Mouse (Mus musculus) cerebellum, adult 18-20 months (tissue): Measurements from ENCODE around the gene Nfkbie.
A peak's percentile ranks its signal among the peaks of the same experiment; 100 is the strongest.

Experiments
- DNase-seq, 2 experiments: peaks; one replicate each; pipeline ENCODE4 v3.0.0; 2021

Gene Nfkbie

DNA sequence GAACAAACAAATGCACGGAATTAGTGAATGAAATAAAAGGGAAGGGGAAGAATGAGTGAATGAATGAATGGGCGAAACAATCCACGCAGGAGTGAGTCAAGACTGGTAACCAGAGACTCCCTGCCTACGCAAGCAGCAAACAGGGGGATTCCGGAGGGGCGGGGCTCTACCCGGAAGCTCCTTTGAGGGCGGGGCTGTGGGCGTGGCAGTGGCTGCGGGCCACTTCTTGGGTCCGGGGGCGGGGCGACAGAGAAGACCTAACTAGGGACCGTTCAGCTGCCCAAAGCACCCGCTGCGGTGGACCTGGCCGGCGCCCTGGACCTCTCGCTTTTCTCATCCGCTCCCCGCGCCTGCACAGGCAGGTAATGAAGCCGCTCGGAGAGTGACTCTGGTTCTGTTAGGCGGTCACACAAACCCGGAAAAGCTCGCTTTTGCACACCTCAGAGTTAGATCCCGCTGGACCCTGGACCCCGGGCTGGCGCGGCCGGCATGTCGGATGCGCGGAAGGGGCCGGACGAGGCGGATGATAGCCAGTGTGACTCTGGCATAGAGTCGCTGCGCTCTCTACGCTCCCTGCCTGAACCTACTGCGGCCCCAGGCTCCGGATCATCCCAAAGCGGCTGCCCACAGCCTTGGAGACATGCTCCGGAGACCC is at the start of gene Nfkbie:
Gene Nfkbie (plus strand): TSS at position 252 of the 655 bp plus-strand sequence.
- peak; percentile 95 for DNase-seq

DNA sequence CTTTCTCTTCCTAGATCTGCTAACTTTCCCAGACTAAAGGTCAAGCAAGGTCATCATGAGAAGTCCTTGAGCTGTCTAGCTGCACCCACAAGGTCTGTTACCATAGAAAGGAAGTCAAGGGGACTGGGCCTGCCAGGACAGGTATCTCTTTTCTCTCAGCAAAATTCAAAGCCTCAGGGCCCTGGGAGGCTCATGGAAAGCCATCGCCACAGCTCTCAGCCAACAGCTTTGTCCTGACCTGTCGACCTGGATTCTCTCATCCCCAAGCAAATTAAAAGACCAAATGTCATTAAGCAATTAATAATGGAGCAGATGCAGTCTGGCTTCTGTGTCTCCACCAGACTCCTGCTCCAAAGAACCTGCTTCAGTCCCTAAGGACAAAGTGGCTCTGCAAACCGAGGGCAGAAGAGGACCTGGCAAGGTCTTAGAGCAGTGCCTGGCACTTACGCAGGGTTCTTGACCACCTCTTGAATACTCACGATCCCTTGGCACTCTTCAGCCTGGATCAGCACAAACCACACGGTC is 49.5 kb upstream of the Nfkbie start:
- peak in 1 of 2 experiments; percentile 30 for DNase-seq

DNA sequence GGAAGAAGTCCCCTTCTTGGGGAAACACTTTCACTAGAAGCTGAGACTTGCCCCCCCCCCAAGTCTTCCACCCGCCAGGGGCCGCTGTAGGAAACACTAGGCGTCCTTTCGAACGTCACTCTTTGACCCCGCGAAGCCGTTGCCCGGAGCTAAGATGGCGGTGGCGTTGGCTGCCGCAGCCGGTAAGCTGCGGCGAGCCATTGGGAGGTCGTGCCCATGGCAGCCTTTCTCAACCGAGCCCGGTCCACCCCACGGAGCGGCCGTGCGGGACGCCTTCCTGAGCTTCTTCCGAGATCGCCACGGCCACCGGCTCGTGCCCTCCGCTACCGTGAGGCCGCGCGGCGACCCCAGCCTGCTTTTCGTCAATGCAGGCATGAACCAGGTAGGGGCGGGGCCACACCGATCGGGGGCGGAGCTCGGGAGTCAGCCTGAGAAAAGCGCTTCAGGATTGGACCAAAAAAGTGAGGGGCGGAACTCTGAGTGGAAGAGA is 48.8 kb upstream of the Nfkbie start, which contains the start of gene Aars2:
Gene Aars2 (plus strand): TSS at position 142 of the 490 bp plus-strand sequence.
- peak; percentile 95 for DNase-seq

DNA sequence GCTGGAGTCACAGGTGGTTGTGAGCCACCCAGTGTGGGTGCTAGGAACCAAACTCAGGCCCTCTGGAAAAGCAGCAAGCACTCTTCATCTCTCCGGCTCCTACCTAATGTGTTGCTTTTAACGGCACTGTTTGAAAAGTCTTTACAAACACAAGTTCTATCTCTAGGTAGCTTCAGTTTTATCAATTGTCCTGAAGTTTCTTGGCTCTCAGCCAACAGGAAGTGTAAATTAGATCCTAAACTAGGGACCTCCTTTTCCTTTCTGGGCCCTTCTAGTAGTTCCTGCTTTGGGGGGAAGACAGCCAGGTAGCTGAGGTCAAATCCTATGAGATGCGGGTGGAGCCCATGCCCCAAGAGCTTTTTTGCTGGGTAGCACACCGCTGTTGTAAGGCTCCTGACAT is 44.6 kb upstream of the Nfkbie start:
- no peak for DNase-seq

DNA sequence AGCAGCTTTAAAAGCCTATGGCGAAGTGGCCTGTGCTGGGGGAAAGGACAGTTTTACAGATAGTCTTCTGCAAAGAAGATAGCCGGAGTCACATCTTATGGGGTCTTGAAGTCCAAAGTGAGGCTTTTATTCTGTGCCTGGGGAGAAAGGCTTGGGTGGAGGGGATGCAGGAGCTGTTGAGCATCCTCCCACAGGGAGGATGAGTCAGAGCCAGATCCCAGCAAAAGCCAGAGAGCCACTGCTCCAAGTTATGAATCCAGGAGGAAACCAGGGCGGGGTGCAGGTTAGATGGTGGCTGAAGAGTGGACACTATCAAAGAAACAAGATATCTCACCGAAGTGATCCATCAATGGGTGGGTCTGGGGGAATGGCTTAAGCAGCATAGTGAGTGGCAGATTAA is 43.7 kb upstream of the Nfkbie start:
- DNase-seq: no peak

DNA sequence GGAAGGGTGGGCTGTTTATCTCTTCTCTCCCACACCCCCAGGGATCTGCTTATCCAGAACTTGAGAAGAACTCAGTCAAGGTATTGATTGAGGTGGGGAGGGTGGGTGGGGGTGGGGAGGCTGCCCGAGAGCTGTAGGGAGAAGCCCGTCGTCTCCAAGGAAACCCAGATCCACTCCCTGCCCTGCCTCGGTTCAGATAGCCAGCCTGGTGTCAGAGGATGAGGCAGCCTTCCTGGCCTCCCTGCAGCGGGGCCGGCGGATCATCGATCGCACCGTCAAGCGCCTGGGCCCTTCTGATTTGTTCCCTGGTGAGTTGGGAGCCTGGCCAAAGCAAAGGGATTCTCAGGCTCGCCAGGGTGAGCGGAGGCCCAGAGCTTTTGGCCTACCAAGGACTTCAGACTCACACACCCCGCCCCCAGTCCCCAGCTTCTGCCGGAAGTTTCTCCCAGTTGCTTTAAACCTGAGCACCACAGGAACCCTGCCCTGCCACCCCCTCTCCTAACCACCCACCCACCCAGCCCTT is 40.2 kb upstream of the Nfkbie start:
- no peak for DNase-seq

DNA sequence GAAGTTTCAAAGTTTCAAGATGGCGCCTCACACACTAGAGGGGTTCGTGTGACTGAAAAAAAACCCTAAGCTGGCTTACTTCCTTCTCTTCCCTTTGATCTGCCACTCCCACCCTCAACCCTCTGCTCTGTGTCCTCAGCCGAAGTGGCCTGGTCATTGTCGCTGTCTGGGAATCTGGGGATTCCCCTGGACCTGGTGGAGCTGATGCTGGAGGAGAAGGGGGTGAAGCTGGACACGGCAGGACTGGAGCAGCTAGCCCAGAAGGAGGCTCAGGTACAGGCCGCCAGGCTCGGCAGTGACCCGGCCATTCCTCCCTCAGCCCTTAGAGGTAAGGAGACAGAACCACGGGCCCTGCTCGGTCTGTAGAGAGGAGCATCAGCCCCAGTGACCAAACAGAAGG is 39.7 kb upstream of the Nfkbie start:
- no peak for DNase-seq

DNA sequence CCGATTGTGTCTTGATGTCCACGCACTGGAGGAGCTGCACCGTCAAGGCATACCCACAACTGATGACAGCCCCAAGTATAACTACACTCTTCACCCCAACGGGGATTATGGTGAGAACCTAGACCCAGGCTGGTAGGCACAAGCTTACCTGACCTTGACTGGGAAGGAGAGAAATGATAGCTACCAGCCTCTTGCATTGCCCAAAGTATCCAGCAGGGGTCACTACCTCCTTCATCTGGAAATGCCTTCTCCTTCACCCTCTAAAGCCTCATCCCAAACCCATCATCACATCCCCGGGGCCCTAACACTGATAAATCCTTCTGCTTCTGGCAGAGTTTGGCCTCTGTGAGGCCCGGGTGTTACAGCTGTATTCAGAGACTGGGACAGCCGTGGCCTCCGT is 39.0 kb upstream of the Nfkbie start:
- DNase-seq: peak; percentile 92 to 94

DNA sequence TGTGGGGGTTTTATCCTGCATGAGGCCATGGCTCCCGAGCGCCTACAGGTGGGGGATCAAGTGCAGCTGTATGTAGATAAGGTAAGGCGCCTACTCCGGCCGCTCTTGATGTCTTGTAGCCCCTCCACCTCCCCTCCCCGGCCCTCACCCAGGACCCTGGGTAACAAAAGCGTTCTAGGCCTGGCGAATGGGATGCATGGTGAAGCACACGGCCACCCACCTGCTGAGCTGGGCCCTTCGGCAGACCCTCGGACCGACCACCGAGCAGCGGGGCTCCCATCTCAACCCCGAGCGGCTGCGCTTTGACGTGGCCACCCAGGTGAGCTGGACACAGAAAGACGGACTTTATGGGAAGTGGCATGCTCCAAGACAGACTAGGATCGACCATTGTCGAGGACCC is 38.4 kb upstream of the Nfkbie start:
- DNase-seq: no peak

DNA sequence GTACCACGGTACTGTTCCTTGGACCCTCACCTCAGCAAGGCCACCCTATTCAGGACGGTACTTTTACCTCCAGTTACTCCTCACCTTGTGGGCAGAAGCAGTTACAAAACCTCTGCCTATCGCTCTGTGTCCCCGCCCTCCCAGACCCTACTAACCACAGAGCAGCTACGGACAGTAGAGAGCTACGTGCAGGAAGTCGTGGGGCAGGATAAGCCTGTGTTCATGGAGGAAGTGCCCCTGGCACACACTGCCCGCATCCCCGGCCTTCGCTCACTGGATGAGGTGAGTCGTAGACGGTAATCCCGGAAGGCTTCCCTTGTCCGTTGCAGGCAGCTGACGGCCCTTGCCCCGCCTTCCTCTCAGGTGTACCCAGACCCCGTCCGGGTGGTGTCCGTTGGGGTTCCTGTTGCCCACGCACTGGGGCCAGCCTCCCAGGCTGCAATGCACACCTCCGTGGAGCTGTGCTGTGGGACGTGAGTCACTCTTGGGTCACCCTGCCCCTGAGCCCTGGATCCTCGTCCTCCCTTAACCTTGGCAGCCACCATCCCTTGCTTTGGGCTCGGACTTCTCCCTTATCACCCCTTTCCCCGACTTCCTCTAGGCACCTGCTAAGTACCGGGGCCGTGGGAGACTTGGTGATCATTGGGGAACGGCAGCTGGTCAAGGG is 37.8 kb upstream of the Nfkbie start:
- no peak for DNase-seq

DNA sequence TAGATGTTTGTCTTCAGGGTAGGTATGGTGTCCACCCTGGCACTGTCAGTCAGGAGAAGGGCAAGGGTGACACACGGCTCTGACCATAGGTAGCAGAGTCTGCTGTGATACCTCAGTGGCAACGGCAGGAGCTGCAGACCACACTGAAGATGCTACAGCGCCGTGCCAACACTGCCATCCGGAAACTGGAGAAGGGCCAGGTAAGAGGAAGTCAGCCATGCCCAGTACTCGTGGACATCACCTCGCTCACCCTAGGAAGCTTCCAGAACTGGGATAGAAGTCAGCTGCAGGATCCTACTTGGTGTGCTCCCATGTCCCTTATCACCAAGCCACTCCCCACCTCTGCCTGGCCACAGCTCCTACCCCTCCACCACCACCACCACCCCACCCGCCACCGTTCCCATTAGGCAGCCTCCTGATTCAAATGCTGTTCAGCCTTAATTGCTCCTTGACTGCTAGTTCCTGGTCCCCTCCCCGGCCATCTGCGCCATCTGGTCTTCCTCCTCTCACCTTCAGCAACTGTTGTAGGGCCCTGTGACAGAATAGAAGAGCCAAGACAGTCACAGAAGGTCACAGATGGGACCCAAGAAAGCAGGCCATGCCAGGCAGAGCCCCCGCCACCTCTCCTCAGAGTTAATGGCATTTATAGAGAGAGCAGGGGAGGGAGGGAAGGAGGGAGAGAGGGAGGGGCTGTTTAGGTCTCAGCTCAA is 36.6 kb upstream of the Nfkbie start:
- DNase-seq: peak; percentile 87 to 93

DNA sequence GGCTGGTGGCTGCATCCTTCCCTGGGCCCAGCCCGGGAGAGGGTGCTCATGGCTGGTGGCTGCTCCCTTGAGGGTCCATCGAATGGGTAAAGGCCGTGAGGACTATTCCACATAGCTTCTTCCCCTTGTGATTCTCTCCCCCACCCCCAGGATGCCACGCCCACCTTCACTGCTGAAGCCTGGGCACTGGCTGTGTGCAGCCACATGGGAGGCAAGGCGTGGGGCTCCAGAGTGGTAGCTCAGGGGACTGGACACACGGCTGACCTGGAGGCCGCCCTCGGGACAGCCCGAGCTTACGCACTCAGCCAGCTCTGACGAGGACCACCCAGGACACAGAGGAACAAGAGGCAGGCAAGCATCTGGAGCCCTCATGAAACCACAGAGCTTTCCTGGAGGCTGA is 35.4 kb upstream of the Nfkbie start:
- no peak for DNase-seq

DNA sequence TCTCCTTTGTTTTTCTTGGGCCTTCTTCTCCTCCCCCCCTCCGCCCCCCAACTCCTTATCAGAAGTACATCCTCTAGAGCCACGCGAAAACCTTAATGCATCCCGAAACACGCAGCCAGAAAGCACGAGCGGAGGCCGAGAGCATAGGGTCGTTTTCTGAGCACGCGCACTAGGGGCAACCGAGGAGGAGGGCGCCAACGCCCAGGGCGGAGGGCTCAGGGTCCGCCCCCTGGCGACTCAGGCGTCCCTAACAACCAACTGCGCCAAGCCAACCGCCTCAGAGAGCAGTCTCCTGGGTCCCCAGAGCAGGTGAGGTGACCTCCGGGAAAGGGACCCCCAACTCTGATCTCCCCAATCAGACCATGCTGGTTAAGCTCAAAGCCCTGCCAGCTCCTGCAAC is 32.2 kb upstream of the Nfkbie start, which contains the start of gene Tcte1:
Gene Tcte1 (plus strand): TSS at position 172 of the 400 bp plus-strand sequence.
- no peak for DNase-seq

DNA sequence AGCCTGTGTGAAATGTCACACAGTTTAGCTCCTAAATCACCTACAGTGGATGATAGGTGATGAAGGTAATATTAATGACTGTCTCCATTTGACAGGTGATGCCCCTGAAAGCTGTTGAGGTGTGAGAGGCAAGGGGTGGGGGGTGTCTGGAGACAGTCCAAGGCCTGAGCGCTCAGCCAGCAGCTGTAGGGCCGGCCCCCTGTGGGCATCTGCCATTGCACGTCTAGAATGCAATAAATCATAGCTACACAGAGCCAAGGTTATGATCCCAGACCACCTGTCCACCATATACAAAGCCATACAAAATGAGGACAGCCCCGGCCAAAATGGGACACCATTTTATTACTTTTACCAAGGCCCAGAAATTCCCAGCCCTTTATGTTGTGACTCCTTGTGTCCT is 30.5 kb upstream of the Nfkbie start:
- DNase-seq: no peak

DNA sequence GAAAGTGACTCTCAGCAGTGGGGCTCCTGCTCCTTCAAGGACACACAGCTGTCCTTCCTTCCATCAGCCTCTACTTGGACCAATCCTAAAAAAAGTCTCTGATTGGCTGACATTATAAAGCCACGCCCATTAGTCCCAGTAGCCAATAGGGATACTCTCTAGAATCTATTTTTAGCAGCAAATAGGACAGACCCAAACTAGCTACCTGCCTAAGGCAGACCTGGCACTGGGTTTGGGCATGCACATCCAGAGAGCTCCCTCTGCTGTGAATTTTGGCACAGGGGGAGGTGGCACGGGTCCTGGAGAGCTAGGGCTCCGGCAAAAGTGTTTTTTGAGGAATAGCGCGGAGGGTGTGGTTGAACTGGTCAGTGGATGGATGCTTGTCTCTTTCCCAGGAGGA is 28.9 kb upstream of the Nfkbie start:
- DNase-seq: peak in 1 of 2 experiments; percentile 60

DNA sequence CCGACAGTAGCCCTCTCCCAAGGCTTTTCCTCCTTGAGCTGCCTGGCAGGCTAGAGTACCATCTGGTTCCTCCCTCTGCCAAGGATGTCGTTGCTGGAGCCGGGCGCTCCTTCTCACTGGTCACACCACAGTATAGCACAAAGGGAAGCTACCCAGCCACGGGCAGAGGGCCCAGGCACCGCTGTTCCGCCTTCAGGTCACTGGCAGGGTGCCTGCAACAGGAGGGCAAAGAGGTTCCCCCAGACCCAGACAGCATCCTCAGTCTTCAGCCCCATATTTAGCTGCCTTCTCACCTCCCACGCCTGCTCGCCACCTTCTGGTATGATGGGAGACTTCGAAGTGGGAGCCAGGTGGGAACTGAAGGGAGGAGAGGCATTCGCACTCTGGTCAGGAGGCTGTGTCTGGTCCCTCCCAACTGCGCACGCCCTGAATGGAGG is 25.1 kb upstream of the Nfkbie start:
- peak; percentile 88 to 92 for DNase-seq

DNA sequence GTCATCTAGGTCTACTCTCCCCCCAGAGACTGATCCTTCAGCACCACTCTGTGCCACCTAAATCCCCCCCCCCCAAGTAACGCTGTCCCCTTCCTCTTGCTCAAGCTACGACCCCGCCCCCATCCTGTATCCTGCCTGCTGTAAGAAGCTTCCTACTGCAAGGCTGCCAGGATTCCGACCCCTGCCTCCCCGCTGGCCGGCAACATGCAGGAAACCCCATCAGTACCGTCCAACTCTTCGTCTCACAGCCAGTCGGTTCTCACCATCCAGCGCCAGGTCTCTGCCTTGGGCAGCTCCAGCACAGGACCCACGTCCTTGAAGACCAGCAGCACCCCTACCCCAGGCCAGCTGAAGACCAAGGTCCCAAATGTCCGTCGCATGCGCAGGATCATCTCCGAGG is 22.6 kb upstream of the Nfkbie start:
- no peak for DNase-seq

DNA sequence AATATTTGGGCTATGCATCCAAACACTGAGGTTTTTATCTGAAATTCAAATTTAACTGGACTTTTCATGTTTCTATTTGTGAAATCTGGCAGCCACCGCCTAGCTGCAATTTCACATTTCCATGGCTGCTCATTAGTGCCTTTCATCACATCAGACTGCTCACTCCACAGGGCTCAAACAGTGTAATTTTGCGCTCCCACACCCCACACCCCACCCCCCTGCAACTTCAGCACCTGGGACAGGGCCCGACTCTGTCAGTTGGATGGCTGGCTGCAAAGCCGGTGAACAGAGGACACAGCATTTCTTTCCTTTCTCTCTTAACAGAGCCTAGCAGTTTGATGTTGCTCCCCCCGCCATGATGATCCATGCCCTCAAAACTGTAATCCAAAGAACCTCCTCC is 19.2 kb upstream of the Nfkbie start:
- no peak for DNase-seq

DNA sequence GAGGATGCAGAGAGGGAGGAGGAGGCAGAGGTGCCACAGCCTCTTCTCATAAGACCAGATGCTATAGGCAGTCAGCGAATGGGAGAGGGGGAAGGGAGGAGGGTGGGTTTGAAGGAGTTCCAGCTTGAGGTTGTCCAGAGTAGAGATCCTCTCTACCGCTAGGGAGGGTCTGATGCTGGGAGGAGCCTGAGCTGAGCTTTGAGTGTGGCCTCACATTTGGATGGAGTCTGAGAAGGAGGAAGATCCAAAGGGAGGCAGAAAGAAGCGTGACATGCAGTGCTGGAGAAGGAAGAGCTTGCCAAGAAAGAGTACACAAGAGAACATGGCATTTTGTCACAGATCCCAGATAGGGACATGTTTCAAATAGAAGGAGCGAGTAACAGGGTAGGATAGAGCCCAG is 17.1 kb upstream of the Nfkbie start:
- DNase-seq: no peak

DNA sequence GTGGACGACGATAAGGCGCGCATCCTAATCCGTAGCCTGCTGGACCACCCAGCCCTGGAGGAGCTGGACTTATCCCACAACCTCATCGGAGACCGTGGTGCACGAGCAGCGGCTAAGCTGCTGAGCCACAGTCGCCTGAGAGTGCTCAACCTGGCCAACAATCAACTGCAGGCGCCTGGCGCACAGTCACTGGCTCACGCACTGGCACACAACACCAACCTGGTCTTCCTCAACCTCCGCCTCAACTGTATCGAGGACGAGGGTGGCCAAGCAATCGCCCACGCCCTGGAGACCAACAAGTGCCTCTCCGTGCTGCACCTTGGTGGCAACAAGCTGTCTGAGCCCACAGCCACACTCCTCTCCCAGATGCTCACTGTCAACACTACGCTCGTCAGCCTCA is 15.8 kb upstream of the Nfkbie start:
- DNase-seq: no peak

DNA sequence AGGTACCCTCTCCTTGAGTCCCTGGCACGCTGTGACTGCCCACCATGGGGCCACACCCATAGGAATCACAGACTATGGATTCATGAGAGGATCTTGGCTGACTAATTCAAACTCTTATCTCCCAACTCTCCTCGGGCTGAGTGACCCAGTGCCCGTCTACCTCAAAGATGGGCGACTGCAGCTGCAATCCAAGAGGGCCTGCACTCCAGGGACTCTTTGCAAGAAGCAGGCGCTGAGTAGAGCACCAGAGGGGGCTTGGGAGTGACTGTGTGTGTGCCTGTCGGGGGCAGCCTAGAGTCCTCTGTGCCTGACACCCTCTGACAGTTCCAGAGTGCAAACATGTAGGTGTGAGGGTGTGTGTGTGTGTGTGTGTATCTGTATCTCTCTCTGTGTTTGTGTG is 13.4 kb upstream of the Nfkbie start:
- no peak for DNase-seq

DNA sequence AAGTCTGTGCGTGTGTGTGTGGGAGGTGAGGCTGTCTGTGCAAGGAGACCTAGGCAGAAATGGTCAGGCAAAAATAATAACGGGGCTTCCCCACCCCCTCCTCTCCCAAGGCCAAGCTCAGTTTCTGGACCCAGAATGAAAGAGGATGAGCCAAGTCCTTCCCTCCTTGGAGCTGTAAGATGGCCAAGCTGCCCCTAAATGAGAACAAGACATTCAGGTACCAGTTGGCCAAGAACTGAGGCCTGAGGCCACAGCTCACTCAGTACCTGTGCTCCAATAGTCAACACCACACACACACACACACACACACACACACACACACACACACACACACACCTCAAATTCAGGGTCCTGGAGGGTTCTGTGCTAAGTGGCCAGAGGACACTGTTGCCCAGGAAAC is 12.8 kb upstream of the Nfkbie start:
- DNase-seq: peak; percentile 61 to 70

DNA sequence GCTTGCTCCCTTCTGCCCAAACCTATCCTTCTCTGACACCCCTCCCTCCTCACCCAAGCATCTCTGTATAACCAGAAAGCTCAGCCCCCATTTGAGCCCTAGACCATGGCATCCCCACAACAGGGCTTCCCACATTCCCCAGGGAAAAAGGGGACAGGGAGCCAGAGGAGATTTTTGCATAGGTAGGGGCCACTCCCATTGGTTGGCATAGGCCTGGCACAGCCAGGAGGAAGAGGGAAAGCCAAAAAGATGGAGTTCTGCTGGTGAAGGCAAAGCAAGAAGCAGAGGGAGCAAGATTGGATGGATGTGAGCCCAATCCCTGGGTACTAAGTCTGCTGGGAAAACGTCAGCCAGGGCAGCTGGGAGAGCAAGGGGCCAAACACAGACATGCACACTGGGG is 12.4 kb upstream of the Nfkbie start:
- DNase-seq: peak in 1 of 2 experiments; percentile 44
